Mouse (Mus musculus) intestine, embryonic 16.5 days (tissue): ENCODE data around the gene Trpm3. TPM values are rescaled to one million over a fixed set of nuclear protein-coding genes. Genes with fewer than 3 reads are reported as not detected.
"Not testable (repeated sequence)": the region's sequence is repeated elsewhere in the genome, so short reads cannot be mapped to it uniquely, and the experiment has no call there.

Experiments used
- ATAC-seq: fragments of 200-750 bp; cut with Nextera tagmentation; 2 replicates; pipeline ENCODE4 v1.8.0; 2017; ENCODE audit warnings: moderate TSS enrichment, moderate library complexity
- H3K27ac ChIP-seq: fragments of 300-500 bp; sonication (generic); 2 replicates; pipeline ENCODE4 v1.5.1; 2014; ENCODE audit warnings: mild to moderate bottlenecking, low read length
- H3K27me3 ChIP-seq: fragments of 300-500 bp; sonication (generic); replicated peaks from 2 replicates; pipeline ENCODE4 v1.6.1; 2014; ENCODE audit warnings: low read length, control low read depth, mixed read lengths; ENCODE audit not compliant: control insufficient read depth, insufficient read depth
- H3K36me3 ChIP-seq: fragments of 300-500 bp; sonication (generic); 2 replicates; pipeline ENCODE4 v1.6.1; 2014; ENCODE audit warnings: low read length, control low read depth; ENCODE audit not compliant: control insufficient read depth, insufficient read depth
- H3K4me1 ChIP-seq: fragments of 300-500 bp; sonication (generic); 2 replicates; pipeline ENCODE4 v1.6.1; 2014; ENCODE audit warnings: low read length, control low read depth, mixed read lengths; ENCODE audit not compliant: control insufficient read depth, insufficient read depth
- H3K4me2 ChIP-seq: fragments of 300-500 bp; sonication (generic); 2 replicates; pipeline ENCODE4 v1.6.1; 2014; ENCODE audit warnings: low read depth, low read length, control low read depth
- H3K4me3 ChIP-seq: fragments of 300-500 bp; sonication (generic); 2 replicates; pipeline ENCODE4 v1.5.1; 2014; ENCODE audit warnings: mild to moderate bottlenecking, low read length
- H3K9ac ChIP-seq: fragments of 300-500 bp; sonication (generic); 2 replicates; pipeline ENCODE4 v1.6.1; 2014; ENCODE audit warnings: low read depth, low read length
- H3K9me3 ChIP-seq: fragments of 300-500 bp; sonication (generic); 2 replicates; pipeline ENCODE4 v1.6.1; 2016; ENCODE audit warnings: low read length, control low read depth; ENCODE audit not compliant: control insufficient read depth
- WGBS: fragments of 180-500 bp; shearing (Covaris S2); extraction: QIAGEN DNeasy Blood & Tissue Kit; methylation state at CpG from one replicate; pipeline ENCODE4 v1.1.7; 2014; 5-methylcytosine and 5-hydroxymethylcytosine counted together
- polyA plus RNA-seq: library from polyadenylated mRNA; unstranded; fragments of >200 nt; fragmentation: Nextera tagmentation; extraction: Ambion mirVana; gene quantifications from 2 replicates; pipeline ENCODE4 v1.2.1, GENCODE M21; 2015

The Trpm3 gene
- polyA plus RNA-seq, 1 experiment from 2014 or later: 0.27 TPM

DNA sequence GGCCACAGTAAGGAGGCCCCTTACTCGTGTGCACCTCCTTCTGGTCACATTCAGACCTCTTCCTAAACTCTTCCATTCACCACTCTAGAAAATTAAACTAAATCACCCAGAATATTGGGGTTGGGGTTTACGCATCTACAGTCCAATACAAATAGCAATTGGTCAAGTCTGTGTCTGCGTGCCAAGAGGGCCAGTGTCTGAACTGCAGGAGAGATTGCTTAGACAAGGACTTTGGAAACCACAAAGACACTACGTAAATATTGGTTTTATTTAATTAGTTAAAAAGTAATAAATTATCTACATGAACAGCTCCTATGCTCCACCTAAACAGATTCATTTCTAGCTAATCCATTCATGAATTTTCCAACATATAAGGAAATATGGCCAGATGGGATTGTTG, 886.0 kb downstream of the Trpm3 start:
- Histone ChIP-seq H3K27ac (no peak overlapping the region), H3K36me3 (no peaks in the 10 kb centered on the region), H3K27me3 (no peaks in the 10 kb centered on the region), H3K4me2 (no peak overlapping the region), H3K4me3 (no peak overlapping the region), H3K4me1 (no peaks in the 10 kb centered on the region), H3K9me3 (no peaks in the 10 kb centered on the region), H3K9ac (no peak overlapping the region)
- WGBS: 76% methylated on average over 4 of the region's 4 CpGs
- no peak for ATAC-seq

DNA sequence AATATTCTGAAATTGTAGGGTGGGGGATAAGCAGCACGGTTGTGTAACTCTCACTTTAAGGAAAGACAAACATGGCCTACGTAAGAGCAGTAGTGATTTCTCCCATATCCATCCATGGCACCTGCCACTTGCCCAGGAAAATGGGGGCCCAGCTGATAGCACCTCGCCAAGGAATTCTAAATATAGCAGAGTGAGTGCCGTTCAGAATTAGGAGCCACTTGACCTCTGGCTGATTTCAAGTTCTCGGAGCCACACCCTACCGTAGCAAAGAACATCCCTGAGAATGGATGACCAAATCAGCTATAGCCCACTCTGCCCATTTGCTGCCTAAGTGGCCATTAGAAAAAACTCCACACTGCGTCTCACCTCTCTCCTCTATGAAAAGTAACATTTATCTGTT, 887.6 kb downstream of the Trpm3 start:
- Histone ChIP-seq H3K4me2 (no peak overlapping the region), H3K27me3 (no peaks in the 10 kb centered on the region), H3K4me3 (no peak overlapping the region), H3K9me3 (no peaks in the 10 kb centered on the region), H3K4me1 (no peaks in the 10 kb centered on the region), H3K9ac (no peak overlapping the region), H3K36me3 (no peaks in the 10 kb centered on the region), H3K27ac (no peak overlapping the region)
- whole genome bisulfite sequencing: 77% methylated on average over 7 of the region's 7 CpGs
- no peak for ATAC-seq

DNA sequence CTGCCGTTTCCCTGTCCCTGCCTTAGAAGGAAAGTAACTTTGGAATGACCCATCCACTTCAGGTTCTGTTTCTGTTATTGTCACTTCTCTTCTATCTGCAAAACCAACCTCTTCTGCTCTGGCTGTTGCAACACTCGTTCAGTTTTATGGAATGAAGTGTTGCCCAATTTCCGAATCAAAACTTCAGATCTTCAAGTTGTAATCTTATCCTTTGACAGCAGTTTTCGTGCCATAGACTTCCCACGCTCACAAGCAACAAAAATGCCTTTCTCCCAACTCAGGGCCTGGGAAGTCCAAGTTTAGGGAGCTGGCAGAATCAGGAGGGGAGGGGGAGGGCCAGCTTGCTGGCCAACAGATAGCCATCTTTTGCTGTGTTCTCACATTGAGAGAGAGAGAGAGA, 889.4 kb downstream of the Trpm3 start:
- Histone ChIP-seq H3K4me3 (no peak overlapping the region), H3K9me3 (no peaks in the 10 kb centered on the region), H3K27ac (no peak overlapping the region), H3K27me3 (no peaks in the 10 kb centered on the region), H3K36me3 (no peaks in the 10 kb centered on the region), H3K9ac (no peak overlapping the region), H3K4me1 (no peaks in the 10 kb centered on the region), H3K4me2 (no peak overlapping the region)
- ATAC-seq: no peak
- 79% methylated on average over 5 of the region's 5 CpGs for WGBS

DNA sequence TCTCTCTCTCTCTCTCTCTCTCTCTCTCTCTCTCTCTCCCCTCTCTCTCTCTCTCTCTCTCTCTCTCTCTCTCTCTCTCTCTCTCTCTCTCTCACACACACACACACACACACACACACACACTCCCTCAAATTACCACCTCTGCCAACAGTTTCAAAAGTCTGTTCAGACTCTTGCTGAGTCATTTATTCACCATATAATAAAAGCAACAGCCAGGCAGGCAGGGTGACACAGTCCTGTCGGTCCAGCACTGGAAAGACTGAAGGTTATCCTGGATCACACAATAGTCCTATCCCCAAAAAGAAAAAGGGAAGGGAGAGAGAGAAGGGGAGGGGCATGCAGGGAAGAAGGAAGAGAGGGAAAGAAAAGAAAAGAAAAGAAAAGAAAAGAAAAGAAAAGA, 894.5 kb downstream of the Trpm3 start:
- H3K27me3 ChIP-seq, H3K9ac ChIP-seq, H3K27ac ChIP-seq, H3K4me2 ChIP-seq, H3K4me3 ChIP-seq, H3K9me3 ChIP-seq, ATAC-seq, H3K36me3 ChIP-seq, H3K4me1 ChIP-seq: not testable (repeated sequence)
- WGBS: 50% methylated on average over 1 of the region's 1 CpGs

DNA sequence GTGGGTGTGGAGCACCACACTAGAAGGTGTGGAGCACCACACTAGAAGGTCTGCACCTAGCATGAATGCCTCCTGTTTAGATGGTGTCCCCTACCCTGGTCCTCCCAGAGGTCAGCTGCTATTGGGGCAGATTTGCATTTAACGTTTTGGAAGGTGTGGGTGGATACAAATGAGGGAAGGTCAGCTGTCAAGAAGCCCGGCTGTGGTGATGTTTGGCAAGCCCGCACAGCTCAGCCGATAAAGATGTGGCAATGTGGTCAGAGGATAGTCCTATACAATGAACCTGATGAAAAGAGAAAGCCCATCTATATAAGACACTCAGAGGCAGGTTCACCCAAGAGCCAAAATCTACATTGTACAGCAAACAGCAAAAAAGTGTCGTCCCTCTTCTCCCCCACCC, 895.3 kb downstream of the Trpm3 start:
- Histone ChIP-seq H3K4me3 (no peak overlapping the region), H3K27ac (no peak overlapping the region), H3K4me1 (no peaks in the 10 kb centered on the region), H3K27me3 (no peaks in the 10 kb centered on the region), H3K4me2 (no peak overlapping the region), H3K36me3 (no peaks in the 10 kb centered on the region), H3K9me3 (no peaks in the 10 kb centered on the region), H3K9ac (no peak overlapping the region)
- 75% methylated on average over 5 of the region's 5 CpGs for WGBS
- ATAC-seq: no peak

DNA sequence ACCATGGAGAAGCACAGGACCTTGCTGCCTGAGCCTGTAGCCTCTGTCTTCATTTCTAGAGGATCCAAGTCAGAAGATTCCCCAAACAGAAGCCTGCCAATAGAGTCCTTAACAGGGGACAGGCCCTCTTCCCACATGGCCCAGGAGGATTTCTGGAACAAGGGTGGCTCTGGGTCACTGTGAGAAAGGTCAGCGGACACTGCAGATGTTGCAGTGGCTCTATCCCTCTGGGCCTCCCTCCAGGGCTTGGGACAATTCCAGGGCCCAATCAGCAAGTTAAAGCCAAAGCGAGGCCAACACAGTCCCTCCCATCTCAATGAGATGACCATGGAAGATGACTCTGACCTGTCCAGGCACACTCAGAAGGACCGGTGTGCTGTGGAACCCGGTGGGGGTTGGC, 896.1 kb downstream of the Trpm3 start:
- peak; percentile 12; the same call in 1 of the 2 replicates for ATAC-seq
- Histone ChIP-seq H3K4me1 (no peaks in the 10 kb centered on the region), H3K9ac (no peak overlapping the region), H3K27ac (no peak overlapping the region), H3K9me3 (no peaks in the 10 kb centered on the region), H3K27me3 (no peaks in the 10 kb centered on the region), H3K4me2 (no peak overlapping the region), H3K36me3 (no peaks in the 10 kb centered on the region), H3K4me3 (no peak overlapping the region)
- 86% methylated on average over 4 of the region's 4 CpGs for WGBS

DNA sequence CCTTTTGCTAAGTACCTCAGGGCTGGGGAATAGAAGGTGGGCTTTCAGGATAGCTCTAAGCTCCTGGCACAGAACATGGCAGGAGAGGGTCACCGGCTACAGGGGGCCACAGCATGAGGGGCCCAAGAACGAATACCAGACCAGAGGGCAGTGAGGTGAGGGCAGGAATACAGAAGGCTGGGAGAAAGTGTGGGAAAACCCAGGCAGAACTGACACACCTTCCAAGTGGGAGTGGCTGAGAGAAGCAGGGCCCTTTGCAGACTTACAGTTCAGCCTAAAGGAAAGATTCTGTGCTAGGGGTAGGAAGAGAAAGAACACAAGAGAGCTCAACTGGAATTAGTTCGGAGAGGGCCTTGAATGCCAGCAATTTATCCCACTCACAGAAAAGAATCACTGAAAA, 896.9 kb downstream of the Trpm3 start:
- 86% methylated on average over 3 of the region's 3 CpGs for WGBS
- H3K27me3 ChIP-seq: no peaks in the 10 kb centered on the region
- H3K4me3 ChIP-seq: no peak overlapping the region
- no peak overlapping the region for H3K27ac ChIP-seq
- no peaks in the 10 kb centered on the region for H3K4me1 ChIP-seq
- ATAC-seq: no peak
- H3K36me3 ChIP-seq: no peaks in the 10 kb centered on the region
- H3K9me3 ChIP-seq: no peaks in the 10 kb centered on the region
- H3K9ac ChIP-seq: no peak overlapping the region
- H3K4me2 ChIP-seq: no peak overlapping the region

DNA sequence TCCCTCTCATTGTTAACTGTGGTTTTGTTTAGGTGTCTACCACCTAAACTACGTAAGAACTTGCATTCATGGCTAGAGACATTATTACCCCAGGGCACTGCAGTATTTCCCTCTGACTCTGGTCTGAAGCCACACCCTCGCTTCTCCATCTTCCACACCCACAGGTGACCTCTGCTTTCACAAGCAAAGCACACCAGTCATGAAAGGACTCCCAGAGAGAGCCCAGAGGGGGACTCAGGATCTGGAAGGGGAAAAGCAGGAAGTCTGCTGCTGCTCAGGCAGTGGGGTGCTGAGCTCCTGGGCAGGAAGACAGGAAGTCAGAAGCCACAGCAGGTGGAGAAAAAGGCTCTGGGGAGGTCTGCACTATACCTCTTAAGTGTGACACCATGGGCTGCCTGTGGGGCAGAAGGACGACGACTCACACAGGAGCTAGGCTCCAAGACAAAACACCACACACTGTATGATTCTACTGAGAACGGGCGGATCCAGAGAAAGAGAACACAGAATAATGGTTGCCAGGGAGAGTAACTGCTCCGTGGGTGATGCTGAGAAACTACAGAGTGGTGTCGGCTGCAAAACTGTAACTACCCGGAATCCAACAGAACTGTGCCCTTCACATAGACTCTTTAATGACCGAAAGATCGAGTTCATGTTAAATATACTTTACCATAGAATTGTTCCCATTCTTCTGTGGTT, 898.1 kb downstream of the Trpm3 start:
- no peaks in the 10 kb centered on the region for H3K9me3 ChIP-seq
- H3K27ac ChIP-seq: no peak overlapping the region
- no peaks in the 10 kb centered on the region for H3K4me1 ChIP-seq
- 53% methylated on average over 11 of the region's 11 CpGs for WGBS
- ATAC-seq: peak; percentile 36; the same call in 1 of the 2 replicates
- H3K4me3 ChIP-seq: no peak overlapping the region
- no peaks in the 10 kb centered on the region for H3K36me3 ChIP-seq
- H3K9ac ChIP-seq: no peak overlapping the region
- H3K4me2 ChIP-seq: no peak overlapping the region
- H3K27me3 ChIP-seq: no peaks in the 10 kb centered on the region

DNA sequence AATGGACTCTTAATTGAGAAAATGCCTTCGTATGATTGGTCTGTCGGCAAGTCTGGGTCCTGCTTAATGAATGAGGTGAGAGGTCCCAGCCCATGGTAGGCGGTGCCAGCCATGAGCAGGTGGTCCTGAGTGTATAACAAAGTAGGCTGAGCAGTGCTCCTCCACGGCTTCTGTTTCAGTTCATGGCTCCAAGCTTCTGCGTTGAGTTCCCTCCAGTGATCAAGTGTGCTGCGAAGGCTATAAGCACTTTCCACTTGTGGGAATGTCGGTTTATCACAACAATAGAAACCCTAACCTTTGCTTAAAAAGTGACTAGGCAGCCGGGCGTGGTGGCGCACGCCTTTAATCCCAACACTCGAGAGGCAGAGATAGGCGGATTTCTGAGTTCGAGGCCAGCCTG, 898.7 kb downstream of the Trpm3 start:
- H3K4me1 ChIP-seq: no peaks in the 10 kb centered on the region
- 83% methylated on average over 14 of the region's 14 CpGs for WGBS
- no peak overlapping the region for H3K9ac ChIP-seq
- no peak overlapping the region for H3K4me3 ChIP-seq
- H3K9me3 ChIP-seq: no peaks in the 10 kb centered on the region
- no peaks in the 10 kb centered on the region for H3K27me3 ChIP-seq
- ATAC-seq: no peak
- no peak overlapping the region for H3K4me2 ChIP-seq
- H3K36me3 ChIP-seq: no peaks in the 10 kb centered on the region
- H3K27ac ChIP-seq: no peak overlapping the region

DNA sequence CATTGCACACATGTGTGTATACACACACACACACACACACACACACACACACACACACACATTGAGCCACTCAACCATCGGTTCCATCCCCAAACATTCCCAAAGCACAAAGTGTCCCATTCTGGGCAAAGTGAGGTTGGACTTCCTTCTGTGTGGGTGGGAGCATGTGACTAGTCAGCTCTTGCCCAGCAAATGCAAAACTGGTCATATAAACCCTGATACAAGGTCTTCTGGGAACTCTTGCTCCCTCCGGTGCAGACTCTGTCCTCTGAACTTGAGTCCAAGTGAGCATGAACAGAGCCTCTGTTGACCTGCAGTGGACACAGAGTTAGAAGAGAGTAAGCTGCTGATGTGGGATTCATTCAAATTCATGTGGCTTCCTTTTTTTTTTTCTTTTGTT, 899.5 kb downstream of the Trpm3 start:
- H3K27me3 ChIP-seq: no peaks in the 10 kb centered on the region
- no peak overlapping the region for H3K4me2 ChIP-seq
- H3K9me3 ChIP-seq: no peaks in the 10 kb centered on the region
- no peak overlapping the region for H3K27ac ChIP-seq
- WGBS: 79% methylated on average over 2 of the region's 2 CpGs
- no peaks in the 10 kb centered on the region for H3K36me3 ChIP-seq
- no peak overlapping the region for H3K9ac ChIP-seq
- H3K4me3 ChIP-seq: no peak overlapping the region
- no peaks in the 10 kb centered on the region for H3K4me1 ChIP-seq
- ATAC-seq: no peak
